Mouse (Mus musculus): ENCODE measurements at regions not wholly inside any gene's neighbourhood (a gene's known extent, or its start where the extent isn't known, plus 50 kb on each side); places are given as distances from the start of the nearest gene placed in this dataset.

DNA sequence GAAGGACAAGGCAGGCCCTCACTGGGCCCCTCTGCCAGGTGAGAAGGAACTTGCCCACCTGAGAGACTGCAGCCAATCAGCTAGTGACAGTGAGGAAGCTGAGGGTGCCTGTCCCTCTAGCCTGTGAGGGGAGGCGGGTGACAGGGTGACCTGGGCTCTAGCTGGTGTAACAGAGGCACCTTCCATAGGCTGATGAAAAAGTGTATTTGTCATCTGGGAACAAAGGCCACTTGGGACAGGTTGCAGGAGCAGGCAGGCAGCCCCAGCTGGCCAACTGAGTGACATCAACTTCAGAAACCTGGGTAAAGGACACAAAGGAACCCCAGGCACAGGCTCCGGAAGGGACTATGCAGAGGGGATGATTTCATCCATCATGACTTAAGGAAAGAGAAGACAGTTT lies 63.0 kb upstream of the Zfp637 start:
- TF ChIP-seq CTCF (IDR thresholded peaks at IDR 0.05) (no peak), EP300 (IDR thresholded peaks at IDR 0.05) (no peak)

Data from lung, postnatal 0 days (tissue).